Mouse (Mus musculus) testis, adult 2 months (tissue): ENCODE measurements around the gene Cideb.

ENCODE experiments used
- CTCF ChIP-seq: fragments of 200-500 bp; IDR thresholded peaks from 2 replicates; pipeline ENCODE4 v1.5.1; 2012; ENCODE audit warnings: low read depth, mild to moderate bottlenecking, inconsistent platforms, low read length, moderate library complexity; ENCODE audit not compliant: control insufficient read depth, insufficient read depth, insufficient replicate concordance
- POLR2A ChIP-seq: fragments of 200-500 bp; IDR thresholded peaks from 2 replicates; pipeline ENCODE4 v1.6.1; 2012; ENCODE audit warnings: low read depth, mild to moderate bottlenecking, inconsistent platforms, low read length, moderate library complexity; ENCODE audit not compliant: control insufficient read depth

DNA sequence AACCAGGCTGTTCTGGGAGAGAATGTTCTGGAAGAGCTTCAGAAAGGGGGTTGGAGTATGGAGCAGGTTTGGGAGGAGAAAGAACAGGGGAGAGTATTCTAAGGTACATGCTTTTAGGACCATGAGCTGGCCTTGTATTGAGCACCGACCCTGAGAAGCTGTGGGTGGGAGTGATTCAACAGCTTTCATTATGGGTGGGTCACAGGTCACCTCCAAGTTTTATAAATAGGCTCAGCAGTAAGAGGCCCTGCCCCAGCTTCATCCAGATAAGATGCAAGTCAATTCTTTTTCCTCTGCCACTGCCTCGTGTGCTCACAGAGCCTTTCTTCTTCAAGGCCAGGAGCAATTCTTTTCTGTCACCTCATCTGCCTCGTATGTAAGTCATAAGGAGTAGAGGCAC lies 18.9 kb upstream of the Cideb start:
- TF ChIP-seq POLR2A (no peak), CTCF (no peak)
